In genomic region chr19:52854068-52854682, GRCm38 (mm10) we compare ENCODE assay signal across 10 mouse cellular contexts.
A peak's percentile ranks its signal among the peaks of the same experiment; 100 is the strongest.
DNase-seq lines count a peak whose midpoint lies in the region; ATAC-seq lines count a peak whose summit lies in the region.
"Had no signal": no experiment of that assay in that cellular context is flagged by ENCODE, and none has a peak within 500 bp of the region (broad histone marks: within the 10 kb centered on the region; RNA-seq: fewer than 3 reads in every experiment).

No protein-coding gene starts in this region.

- 76% methylated on average over 7 of the region's 7 CpGs for WGBS in kidney, embryonic 15.5 days

- no peak overlapping the region for H3K27ac ChIP-seq in kidney, embryonic 15.5 days

- peak; percentile 4 to 10 for DNase-seq in layer of hippocampus, adult 8-10 months (ENCODE audit: low spot score in 2 of 2)
- DNase-seq in layer of hippocampus, adult 9-10 months (ENCODE audit: low spot score): no peak
- DNase-seq in frontal cortex, postnatal 14 days (ENCODE audit: low spot score in 2 of 2): peak; percentile 31 to 45
- peak; percentile 12 to 21 for DNase-seq in layer of hippocampus, postnatal 10 days (ENCODE audit: low spot score in 2 of 2)
- DNase-seq in right cerebral cortex, postnatal 10 days (ENCODE audit: low spot score in 2 of 2): peak; percentile 70 to 87
- DNase-seq in urinary bladder, adult 2 months (ENCODE audit: low spot score): no peak
- no peak for DNase-seq in T-cell, adult 2 months (ENCODE audit: low spot score)
- DNase-seq: thymus, postnatal 25 days had no signal

- H3K4me3 ChIP-seq in kidney, embryonic 15.5 days (replicated peaks): no peak overlapping the region
- H3K4me3 ChIP-seq: myocyte had no signal

- no peaks in the 10 kb centered on the region for H3K27me3 ChIP-seq in kidney, embryonic 15.5 days

- no peaks in the 10 kb centered on the region for H3K36me3 ChIP-seq in kidney, embryonic 15.5 days

- no peak for ATAC-seq in kidney, embryonic 15.5 days (replicated peaks; ENCODE audit: low FRiP score)

- H3K9ac ChIP-seq in kidney, embryonic 15.5 days: no peak overlapping the region

- H3K4me1 ChIP-seq in kidney, embryonic 15.5 days: no peaks in the 10 kb centered on the region

- no peaks in the 10 kb centered on the region for H3K9me3 ChIP-seq in kidney, embryonic 15.5 days (replicated peaks)

- H3K4me2 ChIP-seq in kidney, embryonic 15.5 days: no peak overlapping the region

Comparison
In these comparisons a context has a peak if more than half of its experiments do, and no peak if none do; other contexts are left out.
1. DNase-seq: peak in layer of hippocampus, adult 8-10 months (2 of 2), frontal cortex, postnatal 14 days (2 of 2), layer of hippocampus, postnatal 10 days (2 of 2) and right cerebral cortex, postnatal 10 days (2 of 2); none in layer of hippocampus, adult 9-10 months (single experiment), urinary bladder, adult 2 months (single experiment) and T-cell, adult 2 months (single experiment).